14 mouse cellular contexts compared by ENCODE assay signal in genomic region chr13:112810248-112810645, GRCm38 (mm10). TPM values are rescaled to one million over a fixed set of nuclear protein-coding genes. Genes with fewer than 3 reads are reported as not detected.
A peak's percentile ranks its signal among the peaks of the same experiment; 100 is the strongest.
DNase-seq lines count a peak whose midpoint lies in the region; ATAC-seq and TF ChIP-seq lines count a peak whose summit lies in the region.
"Had no signal": no experiment of that assay in that cellular context is flagged by ENCODE, and none has a peak within 500 bp of the region (broad histone marks: within the 10 kb centered on the region; RNA-seq: fewer than 3 reads in every experiment).

No protein-coding gene starts in this region.

- no peaks in the 10 kb centered on the region for H3K27me3 ChIP-seq in heart, adult 2 months (ENCODE audit: control insufficient read depth, insufficient read depth, low read length)
- H3K27me3 ChIP-seq in forebrain, embryonic 15.5 days = no peaks in the 10 kb centered on the region
- H3K27me3 ChIP-seq in thymus, adult 2 months (ENCODE audit: control insufficient read depth, insufficient read depth, low read length) = no peaks in the 10 kb centered on the region
- H3K27me3 ChIP-seq: embryonic facial prominence, embryonic 12.5 days; limb, embryonic 13.5 days had no signal

- H3K79me2 ChIP-seq in heart, adult 2 months (replicated peaks; ENCODE audit: control insufficient read depth, insufficient read depth, low read length) = peaks cover 11% of the 10 kb centered on the region

- 40% methylated on average over 4 of the region's 4 CpGs for WGBS in heart, adult 2 months
- 90% methylated on average over 4 of the region's 4 CpGs for WGBS in forebrain, embryonic 15.5 days
- 80% methylated on average over 4 of the region's 4 CpGs for WGBS in thymus, adult 2 months

- H3K9ac ChIP-seq in heart, adult 2 months (ENCODE audit: low read depth, low read length) = no peak overlapping the region
- no peak overlapping the region for H3K9ac ChIP-seq in forebrain, embryonic 15.5 days (replicated peaks)
- H3K9ac ChIP-seq: embryonic facial prominence, embryonic 12.5 days; limb, embryonic 13.5 days had no signal

- peaks cover 45% of the 10 kb centered on the region for H3K36me3 ChIP-seq in heart, adult 2 months (ENCODE audit: control insufficient read depth, insufficient read depth, low read length)
- peaks cover 16% of the 10 kb centered on the region for H3K36me3 ChIP-seq in forebrain, embryonic 15.5 days
- H3K36me3 ChIP-seq in thymus, adult 2 months (ENCODE audit: control insufficient read depth, insufficient read depth, low read length) = no peaks in the 10 kb centered on the region

- TF ChIP-seq EP300 in heart, adult 2 months (IDR thresholded peaks at IDR 0.05; ENCODE audit: insufficient read depth, low read depth, low read length) = no peak

- DNase-seq in heart, adult 2 months = no peak
- no peak for DNase-seq in heart, postnatal 14 days
- peak; percentile 22 for DNase-seq in layer of hippocampus, adult 9-11 months
- no peak for DNase-seq in layer of hippocampus, postnatal 10 days (ENCODE audit: low spot score in 2 of 2)
- DNase-seq in thymus, adult 2 months = no peak
- DNase-seq: adrenal gland, adult 8-10 months; cerebellum, postnatal 10 days had no signal

- peak; percentile 45 for ATAC-seq in megakaryocyte, adult 5-6 weeks (ENCODE audit: poor library complexity, severe bottlenecking)
- ATAC-seq in forebrain, embryonic 15.5 days (replicated peaks) = no peak

- 0 out of 2 replicates have a peak overlapping the region, but pooled peaks have one; percentile 6 for H3K4me3 ChIP-seq in heart, adult 2 months
- H3K4me3 ChIP-seq in brown adipose tissue, adult 24 weeks (ENCODE audit: insufficient read depth, low read depth, low read length) = no peak overlapping the region
- H3K4me3 ChIP-seq in forebrain, embryonic 15.5 days = no peak overlapping the region
- H3K4me3 ChIP-seq in thymus, adult 2 months (ENCODE audit: control insufficient read depth, insufficient read depth, low read length) = no peak overlapping the region
- H3K4me3 ChIP-seq: embryonic facial prominence, embryonic 12.5 days; hindbrain, embryonic 10.5 days; left cerebral cortex, adult 2 months; limb, embryonic 13.5 days had no signal

- peaks cover 17% of the 10 kb centered on the region for H3K4me1 ChIP-seq in heart, adult 2 months (ENCODE audit: control insufficient read depth, insufficient read depth, low read length)
- peaks cover 21% of the 10 kb centered on the region for H3K4me1 ChIP-seq in brown adipose tissue, adult 24 weeks (ENCODE audit: control insufficient read depth, insufficient read depth, insufficient read length, low read length)
- 0 out of 2 replicates have a peak, but pooled peaks cover 8% of the 10 kb centered on the region for H3K4me1 ChIP-seq in forebrain, embryonic 15.5 days
- H3K4me1 ChIP-seq in thymus, adult 2 months (replicated peaks; ENCODE audit: control insufficient read depth, insufficient read depth, low read length) = no peaks in the 10 kb centered on the region

- no peak overlapping the region for H3K4me2 ChIP-seq in forebrain, embryonic 15.5 days (replicated peaks)
- H3K4me2 ChIP-seq: embryonic facial prominence, embryonic 12.5 days; limb, embryonic 13.5 days had no signal

- H3K27ac ChIP-seq in heart, adult 2 months = peak overlapping the region; percentile 52
- H3K27ac ChIP-seq in brown adipose tissue, adult 24 weeks (replicated peaks; ENCODE audit: low read depth, low read length) = peak overlapping the region; percentile 29; the same call in 1 of the 2 replicates
- H3K27ac ChIP-seq in forebrain, embryonic 15.5 days (replicated peaks) = no peak overlapping the region
- H3K27ac ChIP-seq in thymus, adult 2 months (ENCODE audit: control insufficient read depth, insufficient read depth, low read length) = no peak overlapping the region
- H3K27ac ChIP-seq: embryonic facial prominence, embryonic 12.5 days; hindbrain, embryonic 10.5 days; left cerebral cortex, adult 2 months; limb, embryonic 13.5 days had no signal

- H3K9me3 ChIP-seq in forebrain, embryonic 15.5 days = no peaks in the 10 kb centered on the region
- H3K9me3 ChIP-seq: embryonic facial prominence, embryonic 12.5 days; hindbrain, embryonic 10.5 days had no signal

- no peak for TF ChIP-seq CTCF in heart, adult 2 months (IDR thresholded peaks at IDR 0.05)
- no peak for TF ChIP-seq CTCF in thymus, adult 2 months (IDR thresholded peaks at IDR 0.05; ENCODE audit: borderline replicate concordance, control insufficient read depth, extremely low read depth, insufficient read depth, low read length, poor library complexity)

- intact Hi-C loops in heart, adult 2 months (cut with DNase I) = no loop called here
- intact Hi-C loops in heart, postnatal 14 days (cut with DNase I) = no loop called here

- no peak for TF ChIP-seq POLR2A in heart, adult 2 months (IDR thresholded peaks at IDR 0.05; ENCODE audit: insufficient read depth, low read depth, low read length)
- no peak for TF ChIP-seq POLR2A in thymus, adult 2 months (IDR thresholded peaks at IDR 0.05; ENCODE audit: control insufficient read depth, extremely low read depth, insufficient read depth, low read length, poor library complexity)

RNA-seq across cellular contexts. Expression of gene Plpp1, which starts 9.7 kb away (rescaled TPM):
- 10 to 100 TPM; 51.5 to 51.6 TPM for total RNA-seq in heart, adult 2 months (2021)
- polyA plus RNA-seq in heart, adult 2 months (2012; rRNA removed) = 70.0 and 106 TPM in 2 replicates
- total RNA-seq in heart, postnatal 14 days (2021) = 10 to 100 TPM; 72.5 to 75.2 TPM
- total RNA-seq in layer of hippocampus, postnatal 10 days (2021) = 10 to 100 TPM; 35.2 to 35.5 TPM
- 10.1 and 15.5 TPM in 2 replicates for polyA plus RNA-seq in brown adipose tissue, adult 24 weeks (2012; ENCODE audit: insufficient read depth, insufficient read length, missing spikeins)
- total RNA-seq in megakaryocyte, adult 5-6 weeks (2015) = 1.1 TPM in 2 replicates
- 0.26 and 1.5 TPM in 2 replicates for total RNA-seq in megakaryocyte, adult 5-6 weeks (2017)
- polyA plus RNA-seq in forebrain, embryonic 15.5 days (2015; fragmentation: Nextera tagmentation; extraction: Ambion mirVana) = 38.0 and 39.3 TPM in 2 replicates
- 10.4 and 13.5 TPM in 2 replicates for polyA plus RNA-seq in thymus, adult 2 months (2012; rRNA removed)

Comparison
In these comparisons a context has a peak if more than half of its experiments do, and no peak if none do; other contexts are left out.
1. H3K27ac ChIP-seq: peak in heart, adult 2 months (single experiment) and brown adipose tissue, adult 24 weeks (single experiment); none in forebrain, embryonic 15.5 days (single experiment) and thymus, adult 2 months (single experiment).
2. RNA of gene Plpp1, which starts 9.7 kb away (total RNA-seq): 72.5 to 75.2 TPM in heart, postnatal 14 days, 51.5 to 51.6 TPM in heart, adult 2 months and 35.2 to 35.5 TPM in layer of hippocampus, postnatal 10 days; 0.26 to 1.5 TPM in megakaryocyte, adult 5-6 weeks; every median in the first group is over 10 times any median in the second.